Mouse (Mus musculus): ENCODE measurements around the gene Zfp286. TPM values are rescaled to one million over a fixed set of nuclear protein-coding genes. Genes with fewer than 3 reads are reported as not detected.
"Not testable (repeated sequence)": the region's sequence is repeated elsewhere in the genome, so short reads cannot be mapped to it uniquely, and the experiment has no call there.

Zfp286 gene
- total RNA-seq, 2 experiments from 2014 or later: 2.0 to 2.5 TPM

DNA sequence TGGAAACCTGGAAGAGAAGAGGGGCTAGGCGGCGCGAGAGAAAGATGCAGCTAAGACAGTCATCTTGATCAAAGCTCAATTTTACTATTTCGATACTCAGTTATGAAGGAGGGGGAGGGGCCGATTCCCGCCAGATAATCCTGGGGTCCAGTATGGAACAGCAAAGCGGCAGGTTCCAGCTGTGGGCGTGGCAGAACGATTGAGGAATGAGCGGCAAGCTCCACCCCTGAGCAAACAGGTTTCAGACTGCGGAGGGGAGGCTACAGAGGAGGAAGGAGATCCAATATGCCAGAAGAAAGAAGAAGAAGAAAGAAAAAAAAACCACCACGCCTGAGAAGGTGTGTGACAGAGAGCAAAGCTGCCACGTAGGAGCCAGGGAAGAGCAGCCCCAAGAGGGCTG, 14.9 kb upstream of the Zfp286 start:
- no peak for DNase-seq (ENCODE audit: low spot score in 2 of 2)

- no peak for DNase-seq (ENCODE audit: low spot score in 2 of 2)
Measured at GRCm38 (mm10) chr11:62789617-62789936, 315 bp upstream of the Zfp286 start.

GRCm38 (mm10) chr11:62776510-62776909, 12.8 kb downstream of the Zfp286 start:
- DNase-seq (ENCODE audit: low spot score in 2 of 2): no peak

- DNase-seq (ENCODE audit: low spot score in 2 of 2): no peak
Measured at GRCm38 (mm10) chr11:62760755-62761457, 28.4 kb downstream of the Zfp286 start.

GRCm38 (mm10) chr11:62758491-62758890, 30.8 kb downstream of the Zfp286 start:
- no peak for DNase-seq (ENCODE audit: low spot score in 2 of 2)

DNA sequence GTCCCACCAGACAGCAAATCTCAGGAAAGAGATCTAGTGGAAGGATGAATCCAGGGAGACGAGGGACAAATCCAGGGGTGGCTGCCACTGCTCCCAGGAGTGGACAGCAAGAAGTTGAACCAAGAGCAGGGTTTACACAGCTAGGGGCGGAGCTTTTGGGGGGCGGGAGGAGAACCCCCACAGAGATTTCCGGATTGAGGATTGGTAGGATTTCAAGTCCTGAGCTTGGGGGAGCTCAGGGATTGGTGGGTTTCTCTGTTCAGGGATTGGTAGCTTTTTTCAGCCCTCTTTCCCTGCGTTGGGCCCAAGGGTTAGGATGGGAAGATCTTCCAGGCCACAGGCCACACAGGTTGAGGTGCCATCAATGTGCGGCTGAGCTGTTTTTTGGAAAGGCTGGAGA, 31.4 kb downstream of the Zfp286 start:
- DNase-seq (ENCODE audit: low spot score in 2 of 2): no peak

- DNase-seq (ENCODE audit: low spot score in 2 of 2): no peak
Measured at GRCm38 (mm10) chr11:62757143-62757507, 32.1 kb downstream of the Zfp286 start.

DNA sequence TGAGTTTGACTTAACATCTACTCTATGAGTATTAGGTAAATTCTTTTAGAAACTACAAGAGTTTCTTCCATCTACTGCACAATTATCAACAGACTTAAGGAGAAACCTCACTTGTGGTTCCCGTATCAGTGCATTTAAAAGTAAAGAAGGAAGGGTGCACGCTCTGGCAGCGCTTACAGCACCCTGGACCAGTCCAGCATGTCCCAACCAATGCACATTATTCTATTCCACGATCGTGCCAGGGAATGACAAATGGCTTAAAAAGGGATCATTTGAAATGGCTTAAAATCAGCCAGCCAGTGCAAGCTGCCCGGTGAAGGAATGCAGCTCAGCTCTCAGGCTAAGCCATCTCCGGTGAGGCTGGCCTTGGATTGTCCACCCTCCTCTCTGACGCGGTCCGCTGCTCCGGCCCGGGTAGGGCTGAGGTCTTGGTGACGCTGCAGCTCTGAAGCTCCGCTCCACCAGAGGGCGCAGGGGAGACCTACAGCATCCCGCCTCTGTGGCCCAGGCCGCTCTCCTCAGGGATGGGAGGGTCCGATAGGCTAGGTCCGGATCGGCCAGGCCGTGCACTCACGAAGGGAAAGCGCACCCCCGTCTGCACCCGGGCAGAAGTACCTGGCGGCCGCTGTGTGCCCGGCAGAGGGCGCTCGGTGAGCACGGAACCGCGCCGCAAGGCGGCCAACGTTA, 32.7 kb downstream of the Zfp286 start:
- peak; percentile 93 to 94 for DNase-seq (ENCODE audit: low spot score in 2 of 2)

DNA sequence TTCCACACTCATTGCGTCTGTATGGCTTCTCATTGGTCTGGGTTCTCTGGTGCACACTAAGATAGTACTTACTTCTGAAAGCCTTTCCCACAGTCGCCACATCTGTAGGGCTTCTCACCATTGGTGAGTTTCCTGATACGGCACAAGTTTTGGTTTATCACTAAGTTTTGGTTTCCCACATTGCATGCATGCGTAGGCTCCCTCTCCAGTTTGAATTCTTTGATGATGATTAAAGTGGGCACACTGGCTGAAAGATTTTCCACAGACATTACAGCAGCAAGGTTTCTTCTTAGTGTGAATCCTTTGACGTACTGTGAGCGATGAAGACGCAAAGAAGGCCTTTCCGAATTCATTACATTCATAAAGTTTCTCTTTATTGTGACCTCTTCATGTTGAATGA, 36.5 kb downstream of the Zfp286 start, which contains the start of gene Gm10428:
Gene Gm10428, plus strand, starts transcription at position 321 of the 400 bp plus-strand sequence.
- DNase-seq (ENCODE audit: low spot score in 2 of 2): no peak

DNA sequence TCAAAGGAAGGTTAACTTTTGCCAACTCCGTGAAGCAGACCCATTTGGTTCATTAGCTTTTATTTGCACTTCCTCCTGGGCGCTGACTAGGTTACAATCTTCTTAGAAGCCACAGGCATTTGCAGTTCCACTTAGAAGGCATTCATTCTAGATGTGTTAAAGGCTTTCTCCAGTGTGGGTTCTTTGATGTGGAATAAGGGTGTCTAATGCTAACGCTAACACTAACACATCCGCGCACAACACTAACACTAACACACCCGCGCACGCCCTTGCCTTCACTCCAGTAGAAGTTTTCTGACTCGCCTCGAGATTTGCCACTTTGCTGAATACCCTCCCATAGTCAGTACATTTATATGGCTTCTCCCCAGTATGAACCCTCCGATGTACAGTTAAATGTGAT, 37.1 kb downstream of the Zfp286 start:
- DNase-seq (ENCODE audit: low spot score in 2 of 2): no peak

- DNase-seq (ENCODE audit: low spot score in 2 of 2): not testable (repeated sequence)
Measured at GRCm38 (mm10) chr11:62749445-62749844, 39.8 kb downstream of the Zfp286 start.

DNA sequence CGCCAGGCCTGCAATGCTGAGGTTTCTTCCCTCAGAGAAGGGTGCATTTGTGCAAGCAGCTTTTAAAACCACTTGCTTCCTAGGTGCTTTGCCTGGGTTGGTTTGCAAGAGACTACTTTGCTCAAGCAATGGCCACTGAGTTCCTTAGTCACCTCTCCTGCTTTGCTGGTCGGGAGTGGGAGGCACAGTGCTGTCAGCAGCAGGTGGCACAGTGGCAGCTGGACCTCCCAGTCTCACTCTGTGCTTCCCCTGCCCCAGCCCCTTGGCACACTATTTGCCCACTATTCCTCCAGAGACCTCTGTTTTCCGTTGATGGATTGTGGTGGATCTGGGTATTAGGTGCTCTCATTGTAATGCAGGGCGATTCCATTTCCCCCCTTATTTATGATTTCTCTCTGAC, 41.2 kb downstream of the Zfp286 start:
- no peak for DNase-seq (ENCODE audit: low spot score in 2 of 2)

- DNase-seq (ENCODE audit: low spot score in 2 of 2): no peak
Measured at GRCm38 (mm10) chr11:62747227-62747626, 42.0 kb downstream of the Zfp286 start.

DNA sequence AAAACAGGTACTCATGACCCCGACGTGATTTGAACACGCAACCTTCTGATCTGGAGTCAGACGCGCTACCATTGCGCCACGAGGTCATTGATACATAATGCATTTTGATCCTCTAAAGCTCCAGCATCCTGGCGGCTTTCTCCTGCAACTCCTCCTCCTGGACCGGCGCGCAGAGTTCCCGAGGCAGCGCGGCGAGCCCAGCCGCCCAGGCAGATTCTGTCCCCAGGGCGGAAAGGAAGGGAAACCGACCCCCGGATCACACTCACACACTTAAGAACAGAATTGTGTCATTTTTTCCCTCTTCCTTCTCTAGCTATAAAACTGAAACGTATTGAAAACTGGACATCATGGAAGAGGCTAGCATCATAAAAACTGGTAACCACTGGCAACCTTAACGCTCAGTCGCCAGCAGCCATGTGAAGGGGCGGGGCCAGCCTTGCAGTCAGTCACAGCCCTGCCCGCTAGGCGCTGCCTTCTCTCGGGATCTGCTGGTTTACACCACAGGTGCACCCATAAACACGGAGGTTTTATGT, 43.2 kb downstream of the Zfp286 start:
- DNase-seq (ENCODE audit: low spot score in 2 of 2): peak; percentile 57 to 61

DNA sequence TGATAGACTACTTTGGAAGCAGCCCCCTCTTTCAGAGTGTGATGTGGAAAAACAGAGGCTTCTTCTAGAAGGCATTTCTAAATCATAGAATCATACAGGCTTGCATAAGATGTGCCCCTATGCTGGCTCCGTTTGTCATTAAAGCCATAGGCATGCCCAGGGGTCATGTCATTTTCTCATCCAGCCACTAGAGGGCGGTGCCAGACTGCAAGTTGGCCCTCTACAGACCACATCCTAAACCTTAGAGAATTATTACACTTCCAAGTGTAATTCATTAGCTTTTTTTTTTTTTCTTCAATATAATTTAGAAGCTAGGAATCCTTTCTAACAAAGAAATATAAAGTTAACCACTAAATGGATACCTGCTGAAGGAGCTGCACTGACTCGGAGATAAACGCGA, 45.2 kb downstream of the Zfp286 start:
- peak; percentile 69 to 73 for DNase-seq (ENCODE audit: low spot score in 2 of 2)

GRCm38 (mm10) chr11:62742261-62742957, 46.9 kb downstream of the Zfp286 start:
- DNase-seq (ENCODE audit: low spot score in 2 of 2): no peak

DNA sequence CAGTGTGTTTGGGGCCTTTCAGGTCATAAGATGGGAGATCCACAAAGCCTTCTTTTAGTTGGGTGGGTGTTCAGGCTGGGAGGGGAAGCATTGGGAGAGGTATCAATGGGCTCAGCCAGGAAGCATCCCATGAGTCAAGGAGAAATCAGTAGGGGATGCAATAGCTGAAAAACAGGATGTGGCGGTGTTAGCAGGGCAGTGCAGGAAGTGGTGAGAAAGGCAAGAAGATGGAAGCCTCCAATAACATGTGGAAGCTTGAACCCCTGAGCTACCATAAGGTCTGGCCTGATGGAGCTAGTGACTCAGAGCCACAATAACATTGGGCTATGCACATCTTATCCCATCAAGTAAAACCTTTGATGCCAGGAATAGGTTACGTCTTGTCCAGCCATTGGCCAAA, 48.1 kb downstream of the Zfp286 start:
- no peak for DNase-seq (ENCODE audit: low spot score in 2 of 2)

DNA sequence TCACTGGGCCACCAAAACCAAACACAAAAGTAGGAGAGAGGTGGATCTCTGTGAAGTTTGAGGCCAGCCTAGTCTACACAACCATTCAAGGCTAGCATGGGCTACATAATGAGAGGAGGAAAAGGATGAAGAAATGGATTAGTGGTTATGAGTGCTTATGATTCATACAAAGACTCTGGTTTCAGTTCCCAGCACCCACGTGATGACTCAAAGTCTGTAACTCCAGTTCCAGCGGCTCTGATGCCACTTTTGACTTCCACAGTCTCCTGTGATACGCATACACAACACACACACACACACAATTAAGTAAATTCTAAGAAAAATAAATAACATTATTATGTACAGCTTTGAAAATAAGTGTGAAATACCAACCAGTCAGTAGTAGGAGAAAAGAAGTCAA, 56.6 kb downstream of the Zfp286 start:
- no peak for DNase-seq (ENCODE audit: low spot score in 2 of 2)

DNA sequence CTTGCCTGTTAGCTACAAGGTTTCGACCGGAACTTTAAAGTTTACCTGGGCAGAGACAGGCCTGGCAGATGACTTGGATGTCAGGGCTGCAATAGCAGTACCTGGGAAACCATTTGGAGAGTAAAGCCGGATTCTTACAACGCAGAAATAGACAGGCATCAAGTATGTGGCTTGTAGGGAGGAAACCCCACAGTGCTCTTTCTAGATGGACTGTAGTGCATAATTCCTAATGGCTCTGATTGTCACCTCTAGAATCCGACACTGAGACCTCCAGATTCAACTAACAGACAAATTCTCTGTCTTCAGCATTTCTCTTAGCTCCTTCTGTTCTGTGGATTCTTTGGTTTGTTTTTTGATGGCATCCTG, 57.3 kb downstream of the Zfp286 start:
- DNase-seq (ENCODE audit: low spot score in 2 of 2): no peak

DNA sequence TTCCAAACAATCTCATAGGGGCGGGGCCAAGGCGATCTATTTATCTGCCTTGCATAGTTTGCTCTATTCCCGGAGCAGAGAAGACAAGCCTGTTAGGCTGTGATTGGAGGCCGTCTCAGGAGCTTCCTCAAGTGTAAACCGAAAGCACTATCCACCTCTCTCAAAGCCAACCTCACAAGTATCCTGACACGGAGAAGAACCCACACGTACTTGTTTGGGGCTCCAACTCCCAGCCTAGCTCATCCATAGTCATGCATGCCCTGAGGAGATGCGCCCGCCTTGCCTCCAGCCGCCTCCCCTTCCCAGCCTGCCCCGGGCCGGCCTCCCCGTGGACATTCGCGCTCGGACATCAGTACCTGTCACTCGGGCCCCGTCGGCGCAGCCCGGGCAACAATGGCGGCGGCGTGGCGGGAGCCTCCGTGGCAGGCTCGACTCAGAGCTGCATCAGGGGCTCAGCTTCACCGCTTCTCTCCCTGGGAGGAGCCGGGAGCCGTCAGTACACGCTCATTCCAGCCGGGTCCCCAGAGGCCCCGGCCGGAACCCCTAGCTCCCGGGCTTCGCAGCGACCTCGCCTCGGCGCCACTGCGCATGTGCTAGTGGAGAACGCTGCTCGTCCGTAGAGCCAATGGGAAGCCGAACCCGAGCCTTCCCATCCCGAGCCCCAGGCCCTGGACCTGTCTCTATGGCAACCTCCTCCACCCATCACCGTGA, 57.8 kb downstream of the Zfp286 start, which contains the start of gene Zfp287:
Gene Zfp287, minus strand, starts transcription at position 595 of the 711 bp plus-strand sequence.
- DNase-seq (ENCODE audit: low spot score in 2 of 2): peak; percentile 82

DNA sequence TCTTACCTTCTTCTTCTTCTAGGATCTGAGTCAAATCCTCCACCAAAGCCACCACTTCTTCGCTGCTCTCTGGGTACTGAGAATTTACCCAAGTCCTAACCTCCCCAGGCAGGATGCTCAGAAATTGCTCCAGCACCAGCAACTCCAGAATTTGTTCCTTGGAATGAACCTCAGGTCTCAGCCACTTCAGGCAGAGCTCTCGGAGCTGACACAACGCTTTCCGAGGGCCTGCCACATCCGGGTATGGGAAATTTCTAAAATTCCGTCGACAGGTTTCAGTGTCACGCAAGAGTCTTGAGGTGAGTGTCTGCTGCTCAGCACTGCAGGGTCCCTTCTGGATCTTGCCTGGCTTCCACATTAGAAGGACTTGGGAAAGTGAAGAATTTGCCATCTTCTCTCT, 61.0 kb downstream of the Zfp286 start:
- no peak for DNase-seq (ENCODE audit: low spot score in 2 of 2)
